Mouse (Mus musculus) embryonic fibroblast, embryonic 13.5 days (primary cell): Measurements from ENCODE around the gene Gm42715. TPM values are rescaled to one million over a fixed set of nuclear protein-coding genes. Genes with fewer than 3 reads are reported as not detected.
"Not testable (repeated sequence)": the region's sequence is repeated elsewhere in the genome, so short reads cannot be mapped to it uniquely, and the experiment has no call there.

ENCODE experiments used
- H3K27ac ChIP-seq: 2 replicates; pipeline ENCODE4 v1.5.1; 2012; ENCODE audit warnings: low read length, control low read depth, inconsistent platforms; ENCODE audit not compliant: insufficient read depth
- H3K4me1 ChIP-seq: 2 replicates; pipeline ENCODE4 v1.6.1; 2011; ENCODE audit warnings: low read length; ENCODE audit not compliant: control insufficient read depth, insufficient read depth
- H3K4me3 ChIP-seq: 2 replicates; pipeline ENCODE4 v1.5.1; 2011; ENCODE audit warnings: mild to moderate bottlenecking, control low read depth, low read length; ENCODE audit not compliant: insufficient read depth
- CTCF ChIP-seq: IDR thresholded peaks from 2 replicates; pipeline ENCODE4 v1.5.1; 2011; ENCODE audit warnings: mild to moderate bottlenecking, control low read depth, low read length, moderate library complexity, borderline replicate concordance; ENCODE audit not compliant: insufficient read depth
- POLR2A ChIP-seq: IDR thresholded peaks from 2 replicates; pipeline ENCODE4 v1.6.1; 2011; ENCODE audit warnings: low read depth, mild to moderate bottlenecking, control low read depth, low read length, moderate library complexity
- polyA plus RNA-seq: library from polyadenylated mRNA; stranded (reverse); fragments of >200 nt; gene quantifications from 2 replicates; pipeline ENCODE4 v1.2.4, GENCODE M21; 2011; ENCODE audit warnings: low read depth; ENCODE audit not compliant: missing spikeins, insufficient read length

The Gm42715 gene
- polyA plus RNA-seq, 1 experiment, result 10.3 TPM

DNA sequence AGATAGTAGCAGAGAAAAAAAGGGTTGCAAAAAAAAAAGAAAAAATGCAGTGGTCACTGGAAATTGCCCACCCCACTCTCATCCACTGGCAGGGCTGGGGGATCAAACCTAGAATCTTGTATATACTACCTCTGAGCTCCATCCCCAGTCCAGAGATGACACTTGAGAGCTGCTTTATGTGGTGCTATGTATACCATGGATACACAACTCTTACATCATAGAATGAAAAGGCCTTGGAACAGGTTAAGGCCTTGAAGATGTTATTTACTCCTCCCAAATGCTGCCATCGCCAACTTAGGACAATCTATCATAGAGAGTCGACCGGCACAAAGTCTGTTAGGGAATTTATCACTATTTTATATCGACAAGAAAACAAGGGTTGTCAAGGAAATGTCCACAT, 42.5 kb upstream of the Gm42715 start:
- Histone ChIP-seq H3K4me3 (peak overlapping the region; percentile 34), H3K27ac (peak overlapping the region; percentile 28), H3K4me1 (peaks cover 14% of the 10 kb centered on the region)
- TF ChIP-seq CTCF (no peak), POLR2A (no peak)

DNA sequence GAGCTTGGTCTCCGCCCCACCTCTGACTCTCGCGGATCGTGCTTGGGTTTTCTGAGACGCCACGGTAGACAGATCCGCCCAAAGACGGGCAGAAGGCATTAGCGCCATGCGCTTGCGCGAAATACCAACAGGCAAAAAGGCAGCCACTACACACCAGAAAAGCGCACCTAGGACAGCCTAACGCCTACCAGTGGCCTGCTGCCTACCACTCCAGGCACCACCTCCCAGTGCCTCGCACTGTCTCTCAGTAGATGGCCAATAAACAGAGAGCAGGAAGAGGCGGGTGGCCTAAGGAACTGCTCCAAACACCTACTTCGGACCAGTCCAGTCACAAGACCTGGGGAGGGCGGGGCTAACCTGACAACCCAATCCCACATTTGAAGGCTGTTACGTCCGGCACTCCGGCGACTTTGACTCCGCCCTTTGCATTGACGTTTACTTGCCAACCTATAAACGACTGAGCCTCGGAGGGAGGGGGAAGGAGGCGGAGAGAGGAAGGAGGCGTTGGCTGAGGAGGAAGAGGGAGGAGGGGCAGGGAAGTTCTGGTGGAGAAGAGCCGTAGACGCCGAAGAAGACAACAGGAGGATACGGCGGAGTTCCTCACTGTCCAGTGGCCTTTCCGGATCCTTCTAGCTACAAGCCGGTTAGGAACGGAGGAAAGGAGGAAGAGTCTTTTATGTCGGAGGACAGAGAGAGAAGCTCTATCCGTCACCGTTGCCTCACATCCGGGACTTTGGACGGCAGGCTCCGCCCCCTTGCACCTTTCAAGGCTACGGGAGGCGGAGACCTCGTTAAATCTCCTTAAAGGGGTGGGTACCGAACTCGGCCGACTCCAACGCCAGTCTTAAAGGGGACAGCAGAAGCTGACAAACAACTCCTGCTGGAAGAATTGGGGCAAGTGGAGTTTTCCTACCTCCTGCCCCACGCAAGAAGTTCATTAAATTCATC, 41.4 kb upstream of the Gm42715 start:
- Histone ChIP-seq H3K27ac (peak overlapping the region; percentile 93), H3K4me1 (peaks cover 14% of the 10 kb centered on the region)
- TF ChIP-seq CTCF (no peak), POLR2A (peak; percentile 87)

DNA sequence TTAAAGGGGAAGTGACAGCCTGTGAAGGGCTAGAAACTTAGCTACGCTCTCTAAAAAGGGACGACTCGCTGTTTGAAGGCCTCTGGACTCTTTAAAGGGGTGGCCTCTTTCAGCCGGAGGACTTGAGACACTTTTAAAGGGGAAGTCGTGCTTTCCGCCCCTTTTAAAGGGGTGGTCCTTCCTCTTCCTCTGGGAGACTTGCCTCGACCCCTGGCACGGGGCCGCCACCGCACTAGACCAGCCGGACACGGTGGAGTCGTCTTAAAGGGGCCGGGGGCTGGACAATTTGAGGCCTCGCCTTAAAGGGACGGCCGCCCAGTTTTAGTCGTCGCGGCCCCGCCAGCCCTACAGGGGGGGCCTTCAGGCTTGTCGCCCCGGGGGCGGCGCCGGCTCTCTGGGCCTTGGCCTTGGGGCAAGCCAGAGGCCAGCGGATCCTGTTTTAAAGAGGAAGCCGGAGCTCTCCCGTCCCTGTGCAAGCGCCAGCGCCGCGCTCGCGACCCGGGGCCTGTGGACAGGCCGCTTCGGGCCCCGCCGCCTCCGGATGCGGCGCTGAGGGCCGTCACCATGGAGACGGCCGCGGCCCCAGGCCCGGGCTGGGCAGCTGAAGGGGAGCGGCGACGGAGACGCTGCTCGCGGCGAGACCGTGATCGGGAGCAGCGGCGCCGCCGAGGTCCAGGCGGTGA, 40.6 kb upstream of the Gm42715 start, which contains the start of gene Fbrs:
Gene Fbrs, plus strand, starts transcription at position 565 of the 683 bp plus-strand sequence.
- Histone ChIP-seq H3K27ac (peak within 1 kb of the TSS; percentile 93), H3K4me1 (peaks cover 9% of the 10 kb centered on the region), H3K4me3 (peak within 1 kb of the TSS; percentile 54)
- TF ChIP-seq CTCF (no peak), POLR2A (peak; percentile 65; the same call in 1 of the 2 replicates)

More for the DNA sequence above, 41.4 kb upstream of the Gm42715 start:
- peak overlapping the region; percentile 54 for H3K4me3 ChIP-seq

DNA sequence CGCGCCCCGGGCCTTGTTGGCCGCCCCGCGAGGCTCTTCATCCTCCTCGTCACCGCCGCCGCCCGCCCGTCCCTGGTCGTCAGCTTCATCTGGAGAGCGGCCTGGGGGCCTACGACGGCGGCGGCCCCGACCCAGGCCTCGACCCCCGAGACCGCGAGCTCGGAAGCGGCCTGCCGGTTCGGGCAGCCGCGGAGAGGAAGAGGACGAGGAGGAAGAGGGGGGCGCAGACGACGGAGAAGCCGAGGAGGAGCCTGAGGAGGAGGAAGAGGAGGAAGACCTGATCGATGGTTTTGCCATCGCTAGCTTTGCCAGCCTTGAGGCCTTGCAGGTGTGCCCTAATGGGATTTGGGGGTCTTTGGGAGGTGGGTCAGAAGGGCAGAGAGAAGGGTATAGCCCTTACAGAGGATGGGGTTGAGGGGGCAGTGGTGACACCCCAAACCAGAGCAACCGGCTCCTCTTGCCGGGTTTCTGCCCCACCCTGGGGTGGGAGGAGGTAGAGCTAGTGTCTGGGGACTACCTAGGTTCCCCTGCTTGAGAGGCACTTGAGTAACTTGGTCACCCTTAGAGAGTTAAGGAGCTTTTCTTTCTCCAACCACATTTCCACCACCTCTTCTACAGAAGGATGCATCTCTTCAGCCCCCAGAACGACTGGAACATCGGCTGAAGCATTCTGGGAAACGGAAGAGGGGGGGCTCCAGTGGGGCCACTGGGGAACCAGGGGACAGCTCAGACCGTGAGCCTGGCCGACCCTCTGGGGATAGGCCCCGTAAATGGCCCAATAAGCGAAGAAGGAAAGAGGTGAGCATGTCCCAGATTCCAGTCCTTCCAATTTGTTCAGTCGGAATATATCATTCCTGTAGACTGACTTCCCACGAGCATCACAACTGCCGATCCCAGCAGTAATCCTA, 39.8 kb upstream of the Gm42715 start:
- peaks cover 9% of the 10 kb centered on the region for H3K4me1 ChIP-seq
- H3K4me3 ChIP-seq, result peak overlapping the region; percentile 54
- no peak for TF ChIP-seq POLR2A
- H3K27ac ChIP-seq, result peak overlapping the region; percentile 93

DNA sequence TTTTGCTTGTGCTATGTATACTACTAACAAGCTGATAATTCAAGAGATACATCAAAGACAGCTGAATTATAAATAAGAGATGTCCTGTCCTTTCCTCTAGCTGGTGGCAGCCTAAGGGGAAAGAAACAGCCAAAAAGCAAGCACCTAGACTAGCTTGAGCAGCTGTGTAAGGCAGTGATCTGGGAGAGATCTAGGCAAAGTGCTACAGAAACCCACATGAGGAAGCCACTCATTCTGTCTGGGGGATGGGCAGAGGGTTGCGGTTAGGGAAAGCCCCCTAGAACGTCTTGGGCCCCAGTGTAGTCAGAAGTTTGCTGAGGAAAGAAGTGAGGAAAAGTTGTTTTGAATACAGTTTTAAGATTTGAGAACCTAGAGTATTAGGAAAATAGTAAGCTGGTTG, 39.1 kb upstream of the Gm42715 start:
- Histone ChIP-seq H3K27ac (no peak overlapping the region), H3K4me1 (peaks cover 9% of the 10 kb centered on the region), H3K4me3 (peak overlapping the region; percentile 54)
- TF ChIP-seq CTCF (no peak), POLR2A (no peak)

DNA sequence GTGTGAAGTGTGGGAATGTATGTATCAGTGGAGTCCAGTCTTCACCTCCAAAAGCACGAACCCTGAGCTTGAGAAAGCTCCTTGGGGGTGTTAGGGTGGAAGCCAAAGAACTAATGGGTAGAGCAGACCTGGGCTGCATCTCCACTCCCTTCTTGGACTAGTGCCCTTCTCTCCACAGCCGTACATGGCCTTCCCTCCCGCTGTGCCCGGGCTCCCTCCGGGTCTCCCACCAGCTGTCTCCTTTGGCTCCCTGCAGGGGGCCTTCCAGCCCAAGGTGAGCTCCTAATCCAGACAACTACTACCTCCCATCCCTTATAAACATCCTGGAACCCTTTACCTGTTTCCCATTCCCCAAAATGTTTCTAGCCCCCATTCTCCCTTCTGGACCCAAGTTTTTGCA, 34.0 kb upstream of the Gm42715 start:
- H3K4me1 ChIP-seq, result peaks cover 5% of the 10 kb centered on the region; the same call in 1 of the 2 replicates
- H3K27ac ChIP-seq, result no peak overlapping the region
- no peak overlapping the region for H3K4me3 ChIP-seq
- no peak for TF ChIP-seq CTCF
- TF ChIP-seq POLR2A, result no peak

DNA sequence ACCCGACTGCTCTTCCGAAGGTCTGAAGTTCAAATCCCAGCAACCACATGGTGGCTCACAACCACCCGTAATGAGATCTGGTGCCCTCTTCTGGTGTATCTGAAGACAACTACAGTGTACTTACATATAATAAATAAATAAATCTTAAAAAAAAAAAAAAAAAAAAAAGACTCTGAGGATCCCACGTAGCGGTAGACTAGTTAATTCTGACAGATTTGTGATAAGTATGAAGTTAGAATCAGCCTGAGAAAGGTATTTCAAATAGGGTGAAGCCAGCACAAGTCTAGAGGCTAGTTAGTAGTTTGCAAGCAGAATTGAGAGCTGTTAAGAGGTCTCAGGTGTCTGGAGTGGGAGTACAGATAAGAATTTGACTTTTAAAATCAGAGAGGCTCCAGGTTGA, 31.0 kb upstream of the Gm42715 start:
- H3K27ac ChIP-seq, H3K4me3 ChIP-seq, H3K4me1 ChIP-seq: not testable (repeated sequence)

DNA sequence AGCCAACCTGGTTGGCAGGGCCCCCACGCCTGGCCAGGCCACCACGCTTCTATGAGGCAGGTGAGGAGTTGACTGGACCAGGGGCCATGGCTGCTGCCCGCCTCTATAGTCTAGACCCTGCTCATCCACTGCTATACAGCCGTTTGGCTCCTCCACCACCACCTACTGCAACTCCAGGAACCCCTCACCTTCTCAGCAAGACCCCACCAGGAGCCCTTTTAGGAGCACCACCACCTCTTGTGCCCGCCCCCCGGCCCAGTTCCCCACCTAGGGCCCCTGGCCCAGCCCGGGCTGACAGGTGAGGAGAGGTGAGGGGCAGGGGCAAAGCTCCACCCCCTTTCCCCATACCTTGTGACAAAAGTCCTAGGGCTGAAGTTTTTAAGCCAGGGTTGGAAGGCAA, 29.4 kb upstream of the Gm42715 start:
- Histone ChIP-seq H3K4me3 (no peak overlapping the region), H3K4me1 (no peaks in the 10 kb centered on the region), H3K27ac (no peak overlapping the region)
- TF ChIP-seq POLR2A, result no peak
- TF ChIP-seq CTCF, result no peak

DNA sequence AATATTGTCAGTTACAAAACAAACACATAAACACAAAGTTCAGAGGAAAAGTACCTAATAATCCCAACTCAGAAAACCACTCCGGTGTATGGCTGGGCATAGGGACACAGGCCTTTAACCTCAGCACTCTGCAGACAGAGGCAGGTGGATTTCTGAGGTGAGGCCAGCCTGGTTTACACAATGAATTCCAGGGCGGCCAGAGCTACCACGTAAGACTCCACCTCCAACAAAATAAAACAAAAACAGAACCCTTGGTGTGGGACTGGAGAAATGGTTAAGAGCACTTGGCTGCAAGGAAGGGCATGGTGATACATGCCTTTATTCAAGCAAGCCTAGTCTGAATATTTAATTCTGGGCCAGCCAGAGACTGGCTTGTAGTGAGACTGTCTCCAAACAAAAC, 27.5 kb upstream of the Gm42715 start:
- no peaks in the 10 kb centered on the region for H3K4me1 ChIP-seq
- TF ChIP-seq POLR2A, result no peak
- no peak for TF ChIP-seq CTCF
- H3K27ac ChIP-seq, result no peak overlapping the region
- no peak overlapping the region for H3K4me3 ChIP-seq

DNA sequence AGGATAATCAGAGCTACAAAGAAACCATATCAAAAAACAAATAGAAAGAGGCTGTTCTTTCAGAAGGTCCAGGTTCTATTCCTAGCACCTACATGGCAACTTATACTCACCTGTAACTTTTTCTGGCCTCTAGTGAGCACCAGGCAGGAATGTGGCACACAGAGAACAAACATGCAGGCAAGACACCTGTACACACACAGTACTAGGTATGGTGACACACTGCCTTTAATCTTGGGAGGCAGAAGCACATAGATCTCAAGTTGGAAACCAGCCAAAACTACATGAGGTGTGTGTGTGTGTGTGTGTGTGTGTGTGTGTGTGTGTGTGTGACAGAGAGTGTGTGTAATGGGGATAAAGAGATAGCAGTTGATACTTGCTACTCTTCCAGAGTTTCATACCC, 24.7 kb upstream of the Gm42715 start:
- no peak overlapping the region for H3K27ac ChIP-seq
- no peaks in the 10 kb centered on the region for H3K4me1 ChIP-seq
- no peak for TF ChIP-seq CTCF
- TF ChIP-seq POLR2A, result no peak
- H3K4me3 ChIP-seq, result no peak overlapping the region
